Mouse (Mus musculus) stomach, postnatal 0 days (tissue): Measurements from ENCODE around the gene Samd9l. TPM values are rescaled to one million over a fixed set of nuclear protein-coding genes. Genes with fewer than 3 reads are reported as not detected.
"Not testable (repeated sequence)": the region's sequence is repeated elsewhere in the genome, so short reads cannot be mapped to it uniquely, and the experiment has no call there.

Experiments
- ATAC-seq: fragments of 200-750 bp; cut with Nextera tagmentation; 2 replicates; pipeline ENCODE4 v1.8.0; 2017; ENCODE audit not compliant: low FRiP score, low TSS enrichment
- DNase-seq: peaks from one replicate; pipeline ENCODE4 v3.0.0-alpha.2; 2016; ENCODE audit warnings: low spot score
- H3K27ac ChIP-seq: fragments of 300-500 bp; sonication (generic); replicated peaks from 2 replicates; pipeline ENCODE4 v1.5.1; 2014; ENCODE audit warnings: mild to moderate bottlenecking, control low read depth
- H3K27me3 ChIP-seq: fragments of 300-500 bp; sonication (generic); 2 replicates; pipeline ENCODE4 v1.6.1; 2014; ENCODE audit warnings: low read length; ENCODE audit not compliant: control insufficient read depth, insufficient read depth
- H3K36me3 ChIP-seq: fragments of 300-500 bp; sonication (generic); 2 replicates; pipeline ENCODE4 v1.6.1; 2014; ENCODE audit warnings: low read length, mixed read lengths; ENCODE audit not compliant: control insufficient read depth, insufficient read depth
- H3K4me1 ChIP-seq: fragments of 300-500 bp; sonication (generic); replicated peaks from 2 replicates; pipeline ENCODE4 v1.6.1; 2014; ENCODE audit warnings: antibody characterized with exemption; ENCODE audit not compliant: control insufficient read depth, insufficient read depth
- H3K4me2 ChIP-seq: fragments of 300-500 bp; sonication (generic); replicated peaks from 2 replicates; pipeline ENCODE4 v1.6.1; 2014; ENCODE audit warnings: low read depth, mild to moderate bottlenecking, control low read depth, moderate library complexity
- H3K4me3 ChIP-seq: fragments of 300-500 bp; sonication (generic); 2 replicates; pipeline ENCODE4 v1.5.1; 2014; ENCODE audit warnings: low read depth, low read length, control low read depth
- H3K9ac ChIP-seq: fragments of 300-500 bp; sonication (generic); 2 replicates; pipeline ENCODE4 v1.6.1; 2014; ENCODE audit warnings: mild to moderate bottlenecking, low read length, control low read depth, mixed read lengths
- H3K9me3 ChIP-seq: fragments of 300-500 bp; sonication (generic); 2 replicates; pipeline ENCODE4 v1.6.1; 2016; ENCODE audit warnings: low read length; ENCODE audit not compliant: control insufficient read depth
- CTCF ChIP-seq: IDR thresholded peaks from 2 replicates; pipeline ENCODE4 v1.5.1; 2016; ENCODE audit warnings: antibody characterized with exemption, low read depth, mild to moderate bottlenecking, moderate library complexity
- EP300 ChIP-seq: optimal IDR thresholded peaks from 2 replicates; pipeline ENCODE3; 2016; ENCODE audit warnings: antibody characterized with exemption
- WGBS: fragments of 180-500 bp; shearing (Covaris S2); extraction: QIAGEN DNeasy Blood & Tissue Kit; methylation state at CpG from one replicate; pipeline ENCODE4 v1.1.7; 2014; 5-methylcytosine and 5-hydroxymethylcytosine counted together
- polyA plus RNA-seq: library from polyadenylated mRNA; unstranded; fragments of >200 nt; fragmentation: Nextera tagmentation; extraction: Ambion mirVana; gene quantifications from 2 replicates; pipeline ENCODE4 v1.2.1, GENCODE M21; 2015

Samd9l gene
- polyA plus RNA-seq, 1 experiment from 2014 or later = 8.4 TPM

- Histone ChIP-seq H3K36me3 (peaks cover 3% of the 10 kb centered on the region), H3K9ac (no peak overlapping the region), H3K4me3 (no peak overlapping the region), H3K4me2 (no peak overlapping the region), H3K27me3 (no peaks in the 10 kb centered on the region), H3K27ac (no peak overlapping the region), H3K9me3 (no peaks in the 10 kb centered on the region), H3K4me1 (no peaks in the 10 kb centered on the region)
- TF ChIP-seq CTCF (no peak), EP300 (no peak)
- WGBS = 63% methylated on average over 2 of the region's 2 CpGs
- ATAC-seq (no peak), DNase-seq (no peak)
These were observed 20.2 kb downstream of the Samd9l start for GRCm38 (mm10) chr6:3379146-3379545.

- Histone ChIP-seq H3K36me3 (peaks cover 3% of the 10 kb centered on the region), H3K9ac (no peak overlapping the region), H3K4me1 (no peaks in the 10 kb centered on the region), H3K4me2 (no peak overlapping the region), H3K9me3 (no peaks in the 10 kb centered on the region), H3K4me3 (no peak overlapping the region), H3K27me3 (no peaks in the 10 kb centered on the region), H3K27ac (no peak overlapping the region)
- 88% methylated on average over 5 of the region's 5 CpGs for WGBS
- TF ChIP-seq CTCF (no peak), EP300 (no peak)
- DNase-seq (no peak), ATAC-seq (no peak)
These were observed 22.7 kb downstream of the Samd9l start for GRCm38 (mm10) chr6:3376687-3377086.

- ATAC-seq = no peak
- 83% methylated on average over 8 of the region's 8 CpGs for WGBS
- Histone ChIP-seq H3K36me3 (no peaks in the 10 kb centered on the region), H3K4me2 (no peak overlapping the region), H3K27me3 (no peaks in the 10 kb centered on the region), H3K9ac (no peak overlapping the region), H3K4me3 (no peak overlapping the region), H3K9me3 (no peaks in the 10 kb centered on the region), H3K27ac (no peak overlapping the region), H3K4me1 (no peaks in the 10 kb centered on the region)
- no peak for DNase-seq
- TF ChIP-seq EP300 (no peak), CTCF (no peak)
These were observed 29.8 kb downstream of the Samd9l start for GRCm38 (mm10) chr6:3369527-3369926.

- H3K36me3 ChIP-seq, H3K9ac ChIP-seq, H3K27me3 ChIP-seq, ATAC-seq, H3K4me3 ChIP-seq, H3K9me3 ChIP-seq, DNase-seq, H3K4me2 ChIP-seq, H3K27ac ChIP-seq, H3K4me1 ChIP-seq: not testable (repeated sequence)
- WGBS = 74% methylated on average over 1 of the region's 1 CpGs
These were observed 33.8 kb downstream of the Samd9l start for GRCm38 (mm10) chr6:3365609-3366008.

- H3K4me2 ChIP-seq, H3K4me1 ChIP-seq, H3K9ac ChIP-seq, H3K4me3 ChIP-seq, H3K27ac ChIP-seq, H3K27me3 ChIP-seq, H3K9me3 ChIP-seq, H3K36me3 ChIP-seq: not testable (repeated sequence)
- DNase-seq (peak; percentile 29), ATAC-seq (peak; percentile 77)
- WGBS = 0% methylated on average over 1 of the region's 1 CpGs
- TF ChIP-seq CTCF = peak; percentile 76
These were observed 53.3 kb downstream of the Samd9l start for GRCm38 (mm10) chr6:3345924-3346597.

- ATAC-seq = 0 out of 2 replicates have a peak, but pooled peaks have one; percentile 30
- 7% methylated on average over 2 of the region's 4 CpGs for WGBS
These were observed 54.2 kb downstream of the Samd9l start for GRCm38 (mm10) chr6:3345043-3345639.

GRCm38 (mm10) chr6:3343603-3344247 is 55.6 kb downstream of the Samd9l start:
- not testable (repeated sequence) for H3K4me1 ChIP-seq, H3K27me3 ChIP-seq, H3K36me3 ChIP-seq, H3K9me3 ChIP-seq, H3K9ac ChIP-seq, DNase-seq, H3K4me3 ChIP-seq
- H3K27ac ChIP-seq = peak overlapping the region; percentile 61
- WGBS = 62% methylated on average over 1 of the region's 1 CpGs
- peak overlapping the region; percentile 2; the same call in 1 of the 2 replicates for H3K4me2 ChIP-seq
- ATAC-seq = peak; percentile 70

More at GRCm38 (mm10) chr6:3345043-3345639, 54.2 kb downstream of the Samd9l start:
- H3K9ac ChIP-seq, H3K4me3 ChIP-seq, H3K27me3 ChIP-seq, H3K27ac ChIP-seq, H3K36me3 ChIP-seq, H3K4me1 ChIP-seq, H3K9me3 ChIP-seq, DNase-seq, H3K4me2 ChIP-seq: not testable (repeated sequence)
